Mouse (Mus musculus) testis, adult 2 months (tissue): Measurements from ENCODE around the gene Kctd15.

Experiments used
- CTCF ChIP-seq: fragments of 200-500 bp; IDR thresholded peaks from 2 replicates; pipeline ENCODE4 v1.5.1; 2012; ENCODE audit warnings: low read depth, mild to moderate bottlenecking, inconsistent platforms, low read length, moderate library complexity; ENCODE audit not compliant: control insufficient read depth, insufficient read depth, insufficient replicate concordance
- POLR2A ChIP-seq: fragments of 200-500 bp; IDR thresholded peaks from 2 replicates; pipeline ENCODE4 v1.6.1; 2012; ENCODE audit warnings: low read depth, mild to moderate bottlenecking, inconsistent platforms, low read length, moderate library complexity; ENCODE audit not compliant: control insufficient read depth

DNA sequence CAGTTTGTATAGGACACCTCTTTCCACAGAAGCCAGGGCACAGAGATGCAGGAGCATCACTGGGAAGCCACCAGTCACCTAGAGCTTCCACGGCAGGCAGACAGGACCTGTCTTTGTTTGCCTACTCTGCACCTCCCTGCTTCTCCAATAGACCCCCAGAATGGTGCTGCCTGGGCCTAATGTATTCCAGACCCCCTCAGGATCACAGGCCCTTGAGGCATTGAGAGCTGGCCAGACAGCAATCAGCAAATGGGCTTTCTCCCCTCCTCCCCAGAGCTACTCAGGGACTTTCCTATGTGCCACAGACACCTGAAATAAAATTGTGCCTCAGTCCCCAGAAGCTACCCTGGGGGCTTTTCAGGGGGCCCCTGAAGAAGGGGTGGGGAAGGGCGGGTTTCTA, 5.2 kb downstream of the Kctd15 start:
- no peak for TF ChIP-seq CTCF
- no peak for TF ChIP-seq POLR2A
